Mouse (Mus musculus) midbrain, embryonic 10.5 days (tissue): ENCODE results near the gene Pltp. TPM values are rescaled to one million over a fixed set of nuclear protein-coding genes. Genes with fewer than 3 reads are reported as not detected.
A peak's percentile ranks its signal among the peaks of the same experiment; 100 is the strongest.
"Not testable (repeated sequence)": the region's sequence is repeated elsewhere in the genome, so short reads cannot be mapped to it uniquely, and the experiment has no call there.

Experiments used
- DNase-seq: peaks from one replicate; pipeline ENCODE4 v3.0.0-alpha.2; 2017; ENCODE audit warnings: low spot score
- H3K27ac ChIP-seq: fragments of 300-500 bp; sonication (generic); replicated peaks from 2 replicates; pipeline ENCODE4 v1.5.1; 2016; ENCODE audit warnings: mild to moderate bottlenecking
- H3K27me3 ChIP-seq: fragments of 300-500 bp; sonication (generic); 2 replicates; pipeline ENCODE4 v1.6.1; 2016; ENCODE audit warnings: low read depth, mild to moderate bottlenecking; ENCODE audit not compliant: poor library complexity, severe bottlenecking
- H3K36me3 ChIP-seq: fragments of 300-500 bp; sonication (generic); 2 replicates; pipeline ENCODE4 v1.6.1; 2016; ENCODE audit warnings: mild to moderate bottlenecking, moderate library complexity
- H3K4me1 ChIP-seq: fragments of 300-500 bp; sonication (generic); 2 replicates; pipeline ENCODE4 v1.6.1; 2016
- H3K4me3 ChIP-seq: fragments of 300-500 bp; sonication (generic); 2 replicates; pipeline ENCODE4 v1.5.1; 2016; ENCODE audit warnings: mild to moderate bottlenecking, moderate library complexity
- H3K9me3 ChIP-seq: fragments of 300-500 bp; sonication (generic); replicated peaks from 2 replicates; pipeline ENCODE4 v1.6.1; 2016; ENCODE audit warnings: mild to moderate bottlenecking
- WGBS: fragments of 180-500 bp; shearing (Covaris S2); methylation state at CpG from one replicate; pipeline ENCODE4 v1.1.7; 2016; 5-methylcytosine and 5-hydroxymethylcytosine counted together
- polyA plus RNA-seq: library from polyadenylated mRNA; unstranded; fragments of >200 nt; fragmentation: Nextera tagmentation; extraction: Ambion mirVana; gene quantifications from 2 replicates; pipeline ENCODE4 v1.2.1, GENCODE M21; 2016

Gene Pltp
- polyA plus RNA-seq, 1 experiment from 2014 or later: 67.9 TPM

DNA sequence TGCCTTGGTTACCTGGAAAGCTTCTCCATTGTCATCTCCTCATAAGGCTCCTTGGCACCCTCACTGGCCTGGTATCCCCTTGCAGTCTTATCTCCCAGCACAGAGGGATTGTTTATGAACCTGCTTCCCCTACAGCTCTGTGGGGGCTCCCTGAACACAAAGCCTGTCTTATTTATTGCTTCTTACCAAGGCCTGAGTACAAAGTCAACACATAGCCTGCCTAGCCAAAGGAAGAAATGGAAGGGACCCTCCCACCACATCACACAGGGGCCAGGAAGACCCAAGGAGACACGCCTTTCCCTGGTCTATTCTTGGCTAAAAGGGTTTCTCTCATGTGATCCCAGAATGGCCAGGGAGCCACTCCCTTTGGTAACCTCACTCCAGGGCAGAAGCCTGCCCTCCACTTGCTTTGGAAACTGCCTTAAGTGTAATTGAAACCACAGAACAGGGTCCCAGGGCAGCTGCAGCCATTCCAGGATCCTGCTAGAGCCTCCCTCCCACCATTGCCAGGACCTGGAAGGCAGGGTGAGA is 16.8 kb upstream of the Pltp start:
- no peak for DNase-seq
- Histone ChIP-seq H3K4me3 (no peak overlapping the region), H3K27me3 (no peaks in the 10 kb centered on the region), H3K27ac (peak overlapping the region; percentile 28; the same call in 1 of the 2 replicates), H3K36me3 (peaks cover 7% of the 10 kb centered on the region), H3K4me1 (peaks cover 18% of the 10 kb centered on the region), H3K9me3 (no peaks in the 10 kb centered on the region)
- WGBS: 48% methylated on average over 1 of the region's 1 CpGs

DNA sequence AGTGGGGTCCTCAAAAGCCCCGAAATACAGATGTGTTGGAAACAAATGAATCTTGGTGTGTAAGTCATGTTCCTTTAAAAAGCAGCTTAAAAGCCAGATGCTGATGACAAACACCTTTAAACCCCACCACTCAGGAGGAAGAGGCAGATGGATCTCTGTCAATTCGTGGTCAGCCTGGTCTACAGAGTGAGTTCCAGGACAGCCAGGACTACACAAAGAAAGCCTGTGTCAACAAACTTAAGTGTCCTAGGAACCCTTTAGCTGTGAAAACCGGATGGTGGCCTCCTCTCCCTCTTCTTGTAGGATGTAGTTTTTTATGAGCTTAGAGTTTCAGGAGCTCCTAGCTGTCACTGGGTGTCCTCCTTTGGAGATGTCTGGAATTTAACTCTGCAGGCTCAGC is 16.1 kb upstream of the Pltp start:
- 69% methylated on average over 3 of the region's 3 CpGs for WGBS
- peaks cover 17% of the 10 kb centered on the region for H3K4me1 ChIP-seq
- no peak for DNase-seq
- H3K9me3 ChIP-seq: no peaks in the 10 kb centered on the region
- no peak overlapping the region for H3K4me3 ChIP-seq
- no peaks in the 10 kb centered on the region for H3K27me3 ChIP-seq
- H3K27ac ChIP-seq: peak overlapping the region; percentile 52; the same call in 1 of the 2 replicates
- H3K36me3 ChIP-seq: peaks cover 7% of the 10 kb centered on the region

DNA sequence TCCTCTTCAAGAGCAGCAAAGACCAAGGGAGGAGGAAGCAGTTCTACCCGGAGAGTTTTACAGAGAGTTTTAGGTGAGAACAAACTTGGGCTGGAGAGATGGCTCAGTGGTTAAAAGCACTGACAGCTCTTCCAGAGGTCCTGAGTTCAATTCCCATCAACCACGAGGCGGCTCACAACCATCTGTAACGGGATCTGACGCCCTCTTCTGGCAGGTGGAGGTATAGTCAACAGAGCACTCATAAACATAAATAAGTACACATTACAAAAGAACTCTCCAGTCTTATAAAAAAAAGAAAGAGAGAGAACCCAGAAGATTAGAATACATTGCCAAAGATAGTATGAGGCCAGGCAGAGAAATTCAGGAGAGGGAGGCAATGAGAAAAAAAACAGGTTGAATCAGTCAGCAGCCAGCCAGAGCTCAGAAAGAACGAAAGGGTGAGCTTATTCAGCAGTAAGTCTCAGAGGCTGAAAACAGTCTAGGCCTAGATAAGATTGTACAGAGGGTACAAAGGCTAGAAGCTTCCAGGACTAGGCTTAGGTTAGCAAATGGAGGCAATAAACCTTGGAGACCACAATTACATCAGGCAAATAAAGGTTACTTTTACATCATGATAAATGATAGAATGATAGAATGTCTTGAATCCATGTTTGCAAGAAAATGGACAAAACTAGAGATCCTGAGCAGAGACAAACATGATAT is 14.2 kb upstream of the Pltp start:
- Histone ChIP-seq H3K27ac (no peak overlapping the region), H3K4me1 (peaks cover 15% of the 10 kb centered on the region), H3K36me3 (no peaks in the 10 kb centered on the region), H3K9me3 (peaks cover 6% of the 10 kb centered on the region; the same call in 1 of the 2 replicates), H3K27me3 (no peaks in the 10 kb centered on the region), H3K4me3 (no peak overlapping the region)
- no peak for DNase-seq
- WGBS: 54% methylated on average over 6 of the region's 6 CpGs

DNA sequence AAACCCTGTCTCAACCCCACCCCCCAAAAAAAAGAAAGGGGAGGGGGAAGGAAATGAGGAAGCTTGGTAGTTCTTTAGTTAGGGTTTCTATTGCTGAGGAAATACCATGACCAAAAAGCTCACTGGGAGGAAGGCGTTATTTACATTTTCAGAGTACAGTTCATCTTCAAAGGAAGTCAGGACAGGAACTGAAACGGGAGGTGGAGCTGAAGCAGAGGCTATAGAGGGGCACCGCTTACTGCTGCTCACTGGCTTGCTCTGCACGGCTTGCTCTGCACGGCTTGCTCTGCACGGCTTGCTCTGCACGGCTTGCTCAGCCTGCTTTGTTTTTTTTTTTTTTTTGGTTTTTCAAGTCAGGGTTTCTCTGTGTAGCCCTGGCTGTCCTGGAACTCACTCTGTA is 11.0 kb upstream of the Pltp start:
- WGBS: 87% methylated on average over 7 of the region's 7 CpGs
- H3K36me3 ChIP-seq: no peaks in the 10 kb centered on the region
- 0 out of 2 replicates have a peak, but pooled peaks cover 5% of the 10 kb centered on the region for H3K4me1 ChIP-seq
- H3K27me3 ChIP-seq: no peaks in the 10 kb centered on the region
- no peak overlapping the region for H3K4me3 ChIP-seq
- H3K9me3 ChIP-seq: peaks cover 6% of the 10 kb centered on the region; the same call in 1 of the 2 replicates
- DNase-seq: no peak
- no peak overlapping the region for H3K27ac ChIP-seq

DNA sequence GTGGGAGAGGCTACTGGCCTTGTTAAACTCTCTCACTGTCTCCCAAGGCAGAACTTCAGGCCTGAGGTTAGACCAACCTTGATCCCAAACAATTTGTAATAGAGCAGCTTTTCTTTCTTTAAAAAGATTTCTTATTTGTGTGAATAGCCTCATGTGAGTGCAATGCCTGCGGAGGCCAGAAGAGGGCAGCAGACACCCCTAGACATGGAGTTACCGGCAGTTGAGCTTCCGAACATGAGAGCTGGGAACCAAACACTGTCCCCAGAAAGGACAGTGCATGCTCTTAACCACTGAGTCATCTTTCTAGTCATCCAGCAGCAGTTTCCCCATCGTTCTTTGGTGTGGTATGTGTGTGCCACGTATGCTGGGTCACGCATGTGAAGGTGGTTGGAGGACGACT is 10.1 kb upstream of the Pltp start:
- Histone ChIP-seq H3K27me3 (no peaks in the 10 kb centered on the region), H3K9me3 (peaks cover 6% of the 10 kb centered on the region; the same call in 1 of the 2 replicates), H3K4me1 (peaks cover 8% of the 10 kb centered on the region; the same call in 1 of the 2 replicates), H3K27ac (no peak overlapping the region), H3K36me3 (no peaks in the 10 kb centered on the region), H3K4me3 (no peak overlapping the region)
- 90% methylated on average over 7 of the region's 7 CpGs for WGBS
- no peak for DNase-seq

DNA sequence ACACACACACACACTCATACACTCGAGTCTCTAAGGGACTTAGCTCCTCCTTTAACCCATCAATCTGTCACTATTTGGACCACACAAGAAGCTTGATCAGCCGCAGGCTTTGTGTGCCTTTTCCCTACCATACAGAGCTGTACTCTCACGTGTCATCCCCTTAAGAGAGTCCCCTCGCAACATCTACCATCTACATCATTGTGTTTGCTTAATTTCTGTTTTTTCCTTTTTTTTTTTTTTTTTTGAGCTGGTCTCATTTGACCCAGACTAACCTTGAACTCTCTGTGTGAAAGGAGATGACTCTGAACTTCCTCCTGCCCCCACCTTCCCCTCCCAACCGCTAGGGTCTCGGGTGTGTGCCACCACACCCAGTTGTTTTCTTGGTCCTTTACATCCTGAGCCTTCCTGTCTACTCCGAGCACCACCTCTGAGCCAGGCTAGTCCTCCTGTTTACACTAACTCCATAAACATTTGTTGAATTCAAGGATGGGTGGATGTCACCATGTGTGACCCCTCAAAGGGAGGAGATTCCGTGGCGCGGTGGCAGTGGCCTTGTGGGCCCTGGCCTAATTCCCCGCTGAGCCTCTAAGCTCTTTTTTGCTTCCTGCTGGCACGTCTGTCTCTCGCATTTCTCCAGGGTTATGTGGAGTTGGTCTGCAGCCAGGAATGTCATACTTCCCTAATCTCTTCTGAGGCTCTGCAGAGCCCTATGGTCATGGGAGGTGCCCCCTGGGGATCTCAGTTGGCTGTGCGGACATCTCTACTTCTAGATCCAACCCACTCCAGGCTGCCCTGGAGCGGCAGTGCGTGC is 9.4 kb upstream of the Pltp start:
- Histone ChIP-seq H3K9me3 (peaks cover 6% of the 10 kb centered on the region; the same call in 1 of the 2 replicates), H3K27me3 (no peaks in the 10 kb centered on the region), H3K4me3 (no peak overlapping the region), H3K27ac (no peak overlapping the region), H3K4me1 (peaks cover 14% of the 10 kb centered on the region), H3K36me3 (no peaks in the 10 kb centered on the region)
- DNase-seq: no peak
- WGBS: 71% methylated on average over 16 of the region's 16 CpGs

DNA sequence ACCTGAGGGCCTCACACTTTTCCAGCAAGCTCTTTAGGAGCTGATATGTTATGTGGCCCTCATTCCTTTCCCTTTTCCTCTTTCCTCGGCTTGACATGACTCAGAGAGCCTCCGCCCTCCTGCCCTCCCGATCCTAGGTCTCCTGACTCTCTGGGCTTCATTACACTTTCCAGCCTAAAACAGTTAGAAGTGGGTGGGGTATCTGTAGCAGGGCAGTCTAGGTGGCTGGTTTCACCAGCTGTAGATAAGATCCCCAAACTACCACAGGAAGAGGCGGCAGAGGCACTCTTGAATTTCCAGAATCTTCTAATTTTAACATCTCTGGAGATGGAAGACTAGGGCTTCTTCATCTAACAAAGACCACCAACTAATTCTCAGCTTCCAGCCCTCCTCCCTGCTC is 7.1 kb upstream of the Pltp start:
- Histone ChIP-seq H3K27me3 (peaks cover 5% of the 10 kb centered on the region), H3K27ac (no peak overlapping the region), H3K4me3 (no peak overlapping the region), H3K9me3 (peaks cover 6% of the 10 kb centered on the region; the same call in 1 of the 2 replicates), H3K36me3 (no peaks in the 10 kb centered on the region), H3K4me1 (peaks cover 17% of the 10 kb centered on the region)
- DNase-seq: no peak
- 80% methylated on average over 4 of the region's 4 CpGs for WGBS

DNA sequence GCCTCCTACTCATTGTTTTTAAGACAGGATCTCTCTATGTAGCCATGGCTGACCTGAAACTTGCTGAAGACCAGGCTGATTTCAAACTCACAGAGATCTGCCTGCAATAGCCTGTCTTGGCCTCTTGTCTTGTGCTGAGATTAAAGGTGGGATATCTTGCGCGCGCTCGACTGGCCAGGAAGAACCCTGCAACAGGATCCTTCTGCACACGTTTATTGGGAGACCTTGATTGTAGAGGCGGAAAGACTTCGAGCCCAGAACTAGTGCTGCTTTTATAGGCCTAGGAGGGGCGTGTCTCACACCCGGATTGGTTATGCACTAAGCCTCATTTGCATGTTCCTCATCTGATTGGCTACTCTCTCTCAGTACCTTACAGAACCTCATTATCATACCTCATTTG is 5.9 kb upstream of the Pltp start:
- not testable (repeated sequence) for H3K4me3 ChIP-seq, H3K27ac ChIP-seq, H3K9me3 ChIP-seq, H3K36me3 ChIP-seq, DNase-seq
- WGBS: 90% methylated on average over 9 of the region's 9 CpGs
- peaks cover 24% of the 10 kb centered on the region for H3K4me1 ChIP-seq
- H3K27me3 ChIP-seq: peaks cover 16% of the 10 kb centered on the region

DNA sequence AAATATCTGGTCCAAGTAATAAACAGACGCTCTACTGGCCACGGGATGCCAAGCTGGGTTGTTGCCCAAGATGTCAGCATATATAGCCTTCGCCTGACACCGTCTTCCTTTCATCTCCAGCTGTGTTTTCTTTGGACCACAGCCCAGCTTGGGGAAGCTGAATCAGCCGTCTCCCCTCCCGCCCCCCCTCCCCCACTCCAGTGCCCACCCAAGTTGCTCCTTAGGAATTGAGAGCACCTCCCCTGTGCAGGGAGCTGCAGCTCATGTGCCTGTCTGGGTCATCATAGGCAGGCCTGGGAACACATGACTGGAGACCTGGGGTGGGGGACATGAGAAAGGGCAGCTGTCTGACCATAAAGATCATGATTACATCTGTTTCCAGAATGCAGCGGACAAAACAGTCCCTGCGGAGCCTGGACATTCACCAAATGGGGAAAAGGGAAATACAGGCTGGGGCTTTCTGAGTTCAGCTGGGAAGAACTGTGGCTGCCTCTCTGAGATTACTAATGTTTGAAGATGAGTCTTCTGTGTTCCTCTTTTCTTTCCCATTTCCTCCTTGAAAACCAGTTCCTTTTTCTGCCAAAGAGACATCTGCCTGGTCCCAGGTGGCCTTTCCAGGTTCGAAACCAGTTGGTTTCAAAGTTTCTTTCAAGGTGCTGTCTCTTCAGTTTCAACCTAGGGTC is 4.8 kb upstream of the Pltp start:
- H3K36me3 ChIP-seq: no peaks in the 10 kb centered on the region
- H3K9me3 ChIP-seq: 0 out of 2 replicates have a peak, but pooled peaks cover 2% of the 10 kb centered on the region
- H3K4me1 ChIP-seq: peaks cover 34% of the 10 kb centered on the region
- H3K4me3 ChIP-seq: no peak overlapping the region
- 68% methylated on average over 9 of the region's 9 CpGs for WGBS
- peak; percentile 51 for DNase-seq
- peaks cover 27% of the 10 kb centered on the region for H3K27me3 ChIP-seq
- no peak overlapping the region for H3K27ac ChIP-seq

DNA sequence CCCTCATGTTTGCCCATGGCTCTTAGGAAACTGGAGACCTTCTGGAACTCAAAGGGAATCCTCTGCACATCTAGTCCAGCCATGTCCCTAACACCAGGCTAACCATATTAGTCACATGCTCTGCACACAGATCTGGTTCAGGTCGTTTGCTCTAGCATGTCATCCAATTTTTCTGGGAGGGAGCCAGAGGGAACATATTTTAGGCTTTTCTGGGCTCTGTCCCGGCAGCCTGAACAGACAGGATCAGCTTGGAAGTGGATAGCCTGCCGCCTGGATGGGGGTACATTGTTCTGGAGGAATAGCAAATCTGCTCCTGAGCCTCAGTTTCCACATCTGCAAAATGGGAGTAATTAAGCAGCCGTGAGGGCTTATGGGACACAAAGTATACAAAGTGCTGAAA is 3.6 kb upstream of the Pltp start:
- no peaks in the 10 kb centered on the region for H3K9me3 ChIP-seq
- no peak overlapping the region for H3K4me3 ChIP-seq
- 82% methylated on average over 4 of the region's 4 CpGs for WGBS
- no peaks in the 10 kb centered on the region for H3K36me3 ChIP-seq
- no peak for DNase-seq
- peaks cover 42% of the 10 kb centered on the region for H3K4me1 ChIP-seq
- H3K27me3 ChIP-seq: peaks cover 39% of the 10 kb centered on the region
- H3K27ac ChIP-seq: no peak overlapping the region

DNA sequence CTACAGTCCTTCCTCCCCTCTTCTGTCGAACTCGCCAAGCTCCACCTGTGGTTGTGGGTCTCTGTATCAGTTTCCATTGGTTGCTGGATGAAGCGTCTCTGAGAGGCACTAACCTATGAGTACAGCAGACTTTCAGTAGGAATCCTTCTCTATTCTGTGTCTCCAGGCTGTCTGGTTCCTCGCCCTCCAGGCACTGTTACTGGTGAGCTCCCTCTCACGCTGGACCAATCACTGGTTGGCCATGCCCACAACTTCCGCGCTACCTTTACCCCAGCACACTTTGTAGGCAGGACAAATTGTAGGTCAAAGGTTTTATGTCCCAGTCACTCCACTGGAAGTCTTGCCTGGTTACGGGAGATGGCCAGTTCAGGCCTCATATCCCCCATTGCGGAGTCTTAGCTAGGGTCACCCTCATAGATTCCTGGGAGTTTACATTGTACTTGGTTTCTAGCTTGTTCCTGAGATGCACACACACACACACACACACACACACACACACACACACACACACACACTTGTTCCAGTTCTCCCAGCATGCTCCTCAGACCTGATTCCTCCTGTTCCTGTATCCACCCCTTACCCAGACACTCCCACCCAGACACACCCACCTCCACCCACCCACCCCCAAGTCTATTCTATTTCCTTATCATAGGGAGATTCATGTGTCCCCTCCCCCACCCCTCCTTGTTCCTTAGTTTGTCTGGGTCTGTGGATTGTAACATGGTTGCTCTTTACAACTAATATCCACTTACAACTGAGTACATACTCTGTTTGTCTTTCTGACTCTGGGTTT is 2.3 kb upstream of the Pltp start:
- Histone ChIP-seq H3K9me3 (no peaks in the 10 kb centered on the region), H3K27ac (no peak overlapping the region), H3K4me1 (peaks cover 55% of the 10 kb centered on the region), H3K4me3 (no peak overlapping the region), H3K27me3 (peaks cover 49% of the 10 kb centered on the region), H3K36me3 (no peaks in the 10 kb centered on the region)
- DNase-seq: no peak
- 67% methylated on average over 9 of the region's 9 CpGs for WGBS

DNA sequence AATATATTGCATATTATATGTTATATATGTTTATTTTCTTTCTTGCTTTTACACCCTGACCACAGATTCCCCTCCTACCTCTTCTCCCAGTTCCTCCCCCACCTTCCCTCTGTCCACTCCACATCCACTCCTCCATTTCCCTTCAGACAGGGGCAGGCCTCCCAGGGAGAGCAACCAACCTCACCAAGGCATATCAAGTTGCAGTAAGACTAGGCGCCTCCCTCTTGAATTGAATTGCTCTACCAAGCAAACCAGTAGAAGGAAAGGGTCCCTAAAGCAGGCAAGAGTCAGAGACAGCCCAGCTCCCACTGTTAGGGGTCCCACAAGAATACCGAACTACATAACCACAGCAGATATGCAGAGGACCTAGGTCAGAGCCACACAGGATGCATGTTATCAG is 1.6 kb upstream of the Pltp start:
- Histone ChIP-seq H3K36me3 (peaks cover 5% of the 10 kb centered on the region), H3K4me1 (peaks cover 57% of the 10 kb centered on the region), H3K4me3 (no peak overlapping the region), H3K27ac (no peak overlapping the region), H3K9me3 (no peaks in the 10 kb centered on the region), H3K27me3 (peaks cover 51% of the 10 kb centered on the region)
- 59% methylated on average over 2 of the region's 2 CpGs for WGBS
- DNase-seq: no peak
